Mouse (Mus musculus) forebrain, embryonic 16.5 days (tissue): ENCODE measurements around the gene Chd2. TPM values are rescaled to one million over a fixed set of nuclear protein-coding genes. Genes with fewer than 3 reads are reported as not detected.

Experiments
- polyA plus RNA-seq: library from polyadenylated mRNA; unstranded; fragments of >200 nt; fragmentation: Nextera tagmentation; extraction: Ambion mirVana; gene quantifications from 2 replicates; pipeline ENCODE4 v1.2.1, GENCODE M21; 2015

Gene Chd2
- polyA plus RNA-seq, 1 experiment from 2014 or later = 60.2 TPM

Other genes with a start within 250 kb of the Chd2 start
- 22.2 and 23.1 TPM in 2 replicates for gene Rgma, start 166.3 kb downstream of the Chd2 start, polyA plus RNA-seq
- gene Fam174b, start 198.5 kb upstream of the Chd2 start, polyA plus RNA-seq = 39.6 and 40.9 TPM in 2 replicates